Mouse (Mus musculus) liver, embryonic 13.5 days (tissue): Measurements from ENCODE around the gene Nox3. TPM values are rescaled to one million over a fixed set of nuclear protein-coding genes. Genes with fewer than 3 reads are reported as not detected.

ENCODE experiments used
- ATAC-seq: fragments of 200-750 bp; cut with Nextera tagmentation; 2 replicates; pipeline ENCODE4 v1.8.0; 2017; ENCODE audit warnings: low read depth, mild to moderate bottlenecking, moderate number of reproducible peaks, moderate library complexity
- DNase-seq: peaks from one replicate; pipeline ENCODE4 v3.0.0; 2022
- H3K27ac ChIP-seq: fragments of 300-500 bp; sonication (generic); 2 replicates; pipeline ENCODE4 v1.5.1; 2015; ENCODE audit warnings: moderate library complexity, mild to moderate bottlenecking, inconsistent platforms
- H3K27me3 ChIP-seq: fragments of 300-500 bp; sonication (generic); 2 replicates; pipeline ENCODE4 v1.6.1; 2015; ENCODE audit warnings: mild to moderate bottlenecking, inconsistent platforms
- H3K36me3 ChIP-seq: fragments of 300-500 bp; sonication (generic); 2 replicates; pipeline ENCODE4 v1.6.1; 2015; ENCODE audit warnings: mild to moderate bottlenecking, inconsistent platforms
- H3K4me1 ChIP-seq: fragments of 300-500 bp; sonication (generic); replicated peaks from 2 replicates; pipeline ENCODE4 v1.6.1; 2015; ENCODE audit warnings: inconsistent platforms
- H3K4me2 ChIP-seq: fragments of 300-500 bp; sonication (generic); 2 replicates; pipeline ENCODE4 v1.6.1; 2015; ENCODE audit warnings: inconsistent platforms, mild to moderate bottlenecking, moderate library complexity
- H3K4me3 ChIP-seq: fragments of 300-500 bp; sonication (generic); replicated peaks from 2 replicates; pipeline ENCODE4 v1.5.1; 2015; ENCODE audit warnings: mild to moderate bottlenecking, inconsistent platforms
- H3K9ac ChIP-seq: fragments of 300-500 bp; sonication (generic); 2 replicates; pipeline ENCODE4 v1.6.1; 2015; ENCODE audit warnings: mild to moderate bottlenecking, inconsistent platforms
- H3K9me3 ChIP-seq: fragments of 300-500 bp; sonication (generic); replicated peaks from 2 replicates; pipeline ENCODE4 v1.6.1; 2016; ENCODE audit warnings: inconsistent platforms
- WGBS: fragments of 180-500 bp; shearing (Covaris S2); methylation state at CpG from one replicate; pipeline ENCODE4 v1.1.7; 2015; ENCODE audit not compliant: insufficient replicate concordance; 5-methylcytosine and 5-hydroxymethylcytosine counted together
- polyA plus RNA-seq: library from polyadenylated mRNA; unstranded; fragments of >200 nt; fragmentation: Nextera tagmentation; extraction: Ambion mirVana; gene quantifications from 2 replicates; pipeline ENCODE4 v1.2.1, GENCODE M21; 2015

The Nox3 gene
- not detected in 2 replicates for polyA plus RNA-seq

DNA sequence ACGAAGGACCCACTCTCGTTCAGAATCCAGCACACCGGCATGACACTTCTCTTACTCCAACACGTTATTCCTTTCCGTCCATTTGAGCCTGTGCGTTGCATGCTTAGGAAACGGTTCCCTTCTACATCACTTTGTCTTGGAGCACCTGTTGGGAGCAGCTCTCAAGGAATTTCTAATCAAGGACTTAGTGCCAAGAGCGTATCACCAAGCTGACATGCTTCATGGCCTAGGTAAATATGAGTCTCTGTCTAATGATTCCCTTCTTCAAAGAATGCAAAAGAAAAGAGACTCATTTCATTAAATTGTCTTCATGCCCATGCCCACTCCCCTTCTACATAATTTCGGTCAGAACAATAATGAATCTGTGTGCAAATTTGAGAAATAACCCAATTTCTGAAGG is at the start of gene Nox3:
Gene Nox3, minus strand, starts transcription at position 101 of the 400 bp plus-strand sequence.
- Histone ChIP-seq H3K36me3 (no peaks in the 10 kb centered on the region), H3K27me3 (no peaks in the 10 kb centered on the region), H3K4me3 (no peak within 1 kb of the TSS), H3K9ac (no peak within 1 kb of the TSS), H3K27ac (no peak within 1 kb of the TSS), H3K4me1 (no peaks in the 10 kb centered on the region), H3K9me3 (no peaks in the 10 kb centered on the region), H3K4me2 (no peak within 1 kb of the TSS)
- DNase-seq = no peak
- no peak for ATAC-seq
- WGBS = 77% methylated on average over 9 of the region's 9 CpGs

DNA sequence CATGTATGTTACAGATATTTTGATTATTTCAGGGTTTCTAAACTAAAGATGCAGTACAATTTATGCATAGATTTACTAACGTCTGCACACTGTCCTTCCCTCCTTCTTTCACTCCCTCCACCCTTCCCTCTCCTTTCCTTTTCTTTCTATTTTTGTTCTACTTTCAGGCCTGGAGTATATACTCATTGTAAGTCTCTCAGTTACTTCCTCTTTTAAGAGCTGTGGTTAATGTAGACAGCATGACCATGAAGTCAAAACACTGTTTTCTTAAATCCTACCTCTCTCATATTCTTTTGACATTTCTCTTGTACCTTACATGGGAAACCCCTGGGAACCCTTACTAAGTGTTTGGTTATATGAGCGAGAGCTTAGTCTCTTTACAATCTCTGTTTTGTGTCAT is 48.3 kb upstream of the Nox3 start:
- H3K4me2 ChIP-seq = no peak overlapping the region
- H3K4me3 ChIP-seq = no peak overlapping the region
- H3K36me3 ChIP-seq = no peaks in the 10 kb centered on the region
- DNase-seq (no peak), ATAC-seq (no peak)
- H3K27me3 ChIP-seq = no peaks in the 10 kb centered on the region
- H3K4me1 ChIP-seq = no peaks in the 10 kb centered on the region
- WGBS = 30% methylated on average over 2 of the region's 2 CpGs
- H3K9me3 ChIP-seq = no peaks in the 10 kb centered on the region
- no peak overlapping the region for H3K27ac ChIP-seq
- no peak overlapping the region for H3K9ac ChIP-seq

DNA sequence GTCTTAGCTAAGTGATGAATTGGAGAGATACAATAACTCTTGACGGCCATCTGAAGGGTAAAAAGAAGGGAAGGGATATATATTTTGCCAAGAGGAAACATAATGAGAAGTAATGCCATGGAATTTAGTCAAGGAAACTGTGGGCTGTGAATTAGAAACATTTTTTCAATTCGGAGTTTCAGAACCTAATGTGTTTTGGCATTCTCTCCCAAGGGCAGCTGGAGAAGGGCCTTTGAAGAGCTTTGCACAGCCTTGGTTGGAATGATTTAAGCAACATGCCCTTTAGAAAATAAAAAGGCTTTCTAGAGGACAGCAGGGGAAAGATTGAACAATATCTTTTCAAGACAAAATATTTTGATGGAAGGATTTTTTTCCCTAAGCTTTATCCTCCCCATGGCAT is 40.9 kb upstream of the Nox3 start:
- Histone ChIP-seq H3K9ac (no peak overlapping the region), H3K4me1 (no peaks in the 10 kb centered on the region), H3K36me3 (no peaks in the 10 kb centered on the region), H3K27me3 (no peaks in the 10 kb centered on the region), H3K4me3 (no peak overlapping the region), H3K27ac (no peak overlapping the region), H3K4me2 (no peak overlapping the region), H3K9me3 (no peaks in the 10 kb centered on the region)
- ATAC-seq = no peak
- DNase-seq = no peak
- WGBS = 46% methylated on average over 2 of the region's 2 CpGs

DNA sequence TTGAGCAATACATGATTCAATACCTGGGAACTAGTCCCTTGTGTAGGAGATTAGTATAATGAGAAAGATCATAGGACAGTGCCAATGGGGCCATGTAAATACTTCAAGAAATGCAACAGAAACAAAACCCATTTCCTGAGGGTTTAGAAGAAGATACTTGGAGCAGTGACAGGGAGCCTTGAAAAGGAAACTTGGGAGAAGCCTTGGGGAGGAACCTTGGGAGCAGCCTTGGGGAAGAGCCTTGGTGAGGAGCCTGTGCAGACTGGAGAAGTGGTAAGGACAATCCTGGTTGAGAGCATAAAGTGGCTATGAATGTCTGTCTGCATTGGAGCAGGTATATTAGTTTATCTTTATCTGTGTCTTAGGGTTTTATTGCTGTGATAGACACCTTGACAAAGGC is 38.2 kb upstream of the Nox3 start:
- Histone ChIP-seq H3K9ac (no peak overlapping the region), H3K9me3 (no peaks in the 10 kb centered on the region), H3K4me3 (no peak overlapping the region), H3K36me3 (no peaks in the 10 kb centered on the region), H3K27me3 (no peaks in the 10 kb centered on the region), H3K4me1 (no peaks in the 10 kb centered on the region), H3K4me2 (no peak overlapping the region), H3K27ac (no peak overlapping the region)
- ATAC-seq = no peak
- DNase-seq = no peak

DNA sequence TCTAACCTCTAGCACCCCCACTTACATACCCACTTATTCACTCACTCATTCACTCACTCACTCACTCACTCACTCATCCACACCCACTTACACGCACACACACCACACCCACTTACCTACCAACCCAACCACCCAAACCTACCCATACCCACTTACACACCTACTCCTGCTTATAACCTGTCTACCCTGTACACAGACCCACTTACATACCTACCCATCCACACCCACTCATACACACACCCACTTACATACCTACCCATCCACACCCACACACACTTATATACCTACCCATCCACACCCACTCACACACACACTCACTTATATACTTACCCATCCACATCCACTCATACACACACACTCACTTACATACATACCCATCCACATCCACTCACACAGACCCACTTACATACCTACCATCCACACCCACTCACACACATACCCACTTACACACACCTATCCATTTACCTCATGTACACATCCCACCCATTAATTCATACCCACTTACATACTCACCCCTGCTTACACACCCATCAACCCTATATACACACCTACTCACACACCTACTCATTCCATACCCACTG is 9.4 kb upstream of the Nox3 start:
- no peak overlapping the region for H3K4me3 ChIP-seq
- WGBS = 81% methylated on average over 1 of the region's 1 CpGs
- ATAC-seq (no peak), DNase-seq (no peak)
- no peaks in the 10 kb centered on the region for H3K36me3 ChIP-seq
- no peaks in the 10 kb centered on the region for H3K4me1 ChIP-seq
- no peaks in the 10 kb centered on the region for H3K9me3 ChIP-seq
- no peak overlapping the region for H3K9ac ChIP-seq
- no peak overlapping the region for H3K27ac ChIP-seq
- H3K4me2 ChIP-seq = no peak overlapping the region
- H3K27me3 ChIP-seq = no peaks in the 10 kb centered on the region

DNA sequence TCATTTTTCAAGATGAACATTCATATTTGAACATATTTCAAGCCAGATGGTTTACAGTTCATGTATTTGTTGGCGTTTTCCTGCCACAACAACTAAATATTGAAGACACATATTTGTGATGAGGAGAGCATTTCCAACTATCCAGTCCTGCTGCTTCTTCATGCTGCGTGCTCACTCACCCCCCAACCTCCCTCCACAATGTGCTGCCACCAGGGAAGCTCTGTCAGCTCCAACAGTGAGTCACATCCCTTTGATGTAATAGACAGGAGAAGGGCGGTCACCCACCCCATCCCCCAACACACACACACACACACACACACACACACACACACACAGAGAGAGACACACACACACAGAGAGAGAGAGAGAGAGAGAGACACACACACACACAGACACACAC is 6.3 kb upstream of the Nox3 start:
- 24% methylated on average over 3 of the region's 3 CpGs for WGBS
- Histone ChIP-seq H3K9ac (no peak overlapping the region), H3K4me1 (no peaks in the 10 kb centered on the region), H3K27me3 (no peaks in the 10 kb centered on the region), H3K36me3 (no peaks in the 10 kb centered on the region), H3K27ac (no peak overlapping the region), H3K4me3 (no peak overlapping the region), H3K9me3 (no peaks in the 10 kb centered on the region), H3K4me2 (no peak overlapping the region)
- ATAC-seq (no peak), DNase-seq (no peak)

DNA sequence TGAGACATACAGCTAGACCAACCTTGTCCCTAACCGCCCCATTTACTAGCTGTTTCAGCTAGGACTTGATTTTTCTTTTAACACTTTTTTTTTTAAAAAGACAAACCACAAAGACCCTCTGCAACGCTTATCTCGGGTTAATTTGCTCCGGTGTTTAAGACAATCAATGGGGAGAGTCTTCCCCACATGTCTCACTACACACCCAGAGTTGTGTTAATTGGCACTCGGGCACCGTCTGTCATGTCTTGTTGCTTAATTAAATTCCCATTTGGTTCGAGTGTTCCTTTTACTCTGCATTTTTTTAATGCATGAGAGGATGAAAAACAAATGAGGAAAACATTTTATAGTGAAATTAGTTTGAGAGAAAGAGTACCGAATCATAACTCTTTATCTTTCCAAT is 3.2 kb downstream of the Nox3 start:
- DNase-seq (no peak), ATAC-seq (no peak)
- Histone ChIP-seq H3K27ac (no peak overlapping the region), H3K9ac (no peak overlapping the region), H3K9me3 (no peaks in the 10 kb centered on the region), H3K27me3 (no peaks in the 10 kb centered on the region), H3K36me3 (no peaks in the 10 kb centered on the region), H3K4me2 (no peak overlapping the region), H3K4me3 (no peak overlapping the region), H3K4me1 (no peaks in the 10 kb centered on the region)
- 40% methylated on average over 8 of the region's 8 CpGs for WGBS

DNA sequence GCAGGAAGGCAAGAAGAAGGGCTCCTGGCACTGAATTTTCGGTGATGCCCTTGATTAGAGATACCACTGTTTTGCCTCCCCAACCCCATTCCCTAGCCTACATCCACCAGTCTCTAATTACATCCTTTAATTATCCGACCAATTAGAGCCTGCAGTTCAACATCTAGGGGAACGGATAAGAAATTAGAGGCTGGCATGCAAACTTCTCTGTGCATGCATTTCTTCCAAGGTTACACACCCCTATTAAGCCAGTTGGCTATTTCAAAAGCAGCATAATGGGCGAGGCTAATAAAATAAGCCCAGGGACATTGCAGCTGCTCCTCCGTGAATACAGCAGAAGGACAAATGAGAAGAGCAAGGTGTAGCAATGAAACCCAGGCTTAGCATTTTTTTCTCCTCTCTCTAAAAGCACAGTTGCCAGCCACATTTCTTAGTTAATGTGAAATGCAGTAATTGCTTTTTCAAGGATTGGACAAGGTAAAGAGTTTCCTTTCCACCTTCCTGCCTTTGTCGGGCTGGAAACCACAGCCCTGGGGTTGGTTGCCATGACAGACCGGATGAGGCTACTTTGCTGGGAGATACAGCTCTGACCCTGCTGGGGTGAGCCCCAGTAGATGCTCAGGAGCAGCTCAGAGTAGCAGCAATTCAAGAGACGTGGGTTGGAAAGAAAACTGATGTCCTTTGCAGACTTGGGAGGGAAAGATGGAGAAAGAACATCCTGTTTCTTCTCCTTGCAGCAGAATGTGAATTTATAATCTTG is 5.4 kb downstream of the Nox3 start:
- no peaks in the 10 kb centered on the region for H3K4me1 ChIP-seq
- H3K9ac ChIP-seq = no peak overlapping the region
- 33% methylated on average over 8 of the region's 8 CpGs for WGBS

DNA sequence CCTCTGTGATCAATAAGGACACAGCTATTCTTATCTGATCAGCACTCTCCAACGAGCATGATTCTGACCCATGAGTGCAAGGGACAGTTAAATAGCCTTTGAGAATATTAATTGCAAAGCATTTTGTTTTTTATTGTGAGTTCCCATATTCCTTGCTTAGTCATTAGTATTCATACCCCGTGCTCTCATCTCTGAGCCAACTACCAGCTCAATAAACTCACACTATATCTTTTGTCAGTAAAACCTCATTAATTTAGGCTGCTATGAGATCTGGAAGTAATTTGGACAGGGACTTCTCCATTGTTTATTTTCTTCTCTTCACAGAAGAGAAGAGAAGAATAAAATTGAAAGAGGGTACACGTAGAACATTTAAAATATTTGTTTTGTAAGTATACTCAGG is 12.4 kb downstream of the Nox3 start:
- DNase-seq (no peak), ATAC-seq (no peak)
- H3K36me3 ChIP-seq = no peaks in the 10 kb centered on the region
- H3K9me3 ChIP-seq = no peaks in the 10 kb centered on the region
- H3K4me3 ChIP-seq = no peak overlapping the region
- no peak overlapping the region for H3K4me2 ChIP-seq
- H3K4me1 ChIP-seq = no peaks in the 10 kb centered on the region
- H3K27ac ChIP-seq = no peak overlapping the region
- no peaks in the 10 kb centered on the region for H3K27me3 ChIP-seq
- 54% methylated on average over 3 of the region's 3 CpGs for WGBS
- no peak overlapping the region for H3K9ac ChIP-seq

More for the DNA sequence above, 5.4 kb downstream of the Nox3 start:
- Histone ChIP-seq H3K9me3 (no peaks in the 10 kb centered on the region), H3K27me3 (no peaks in the 10 kb centered on the region), H3K27ac (no peak overlapping the region), H3K4me3 (no peak overlapping the region), H3K4me2 (no peak overlapping the region), H3K36me3 (no peaks in the 10 kb centered on the region)
- ATAC-seq (no peak), DNase-seq (no peak)

DNA sequence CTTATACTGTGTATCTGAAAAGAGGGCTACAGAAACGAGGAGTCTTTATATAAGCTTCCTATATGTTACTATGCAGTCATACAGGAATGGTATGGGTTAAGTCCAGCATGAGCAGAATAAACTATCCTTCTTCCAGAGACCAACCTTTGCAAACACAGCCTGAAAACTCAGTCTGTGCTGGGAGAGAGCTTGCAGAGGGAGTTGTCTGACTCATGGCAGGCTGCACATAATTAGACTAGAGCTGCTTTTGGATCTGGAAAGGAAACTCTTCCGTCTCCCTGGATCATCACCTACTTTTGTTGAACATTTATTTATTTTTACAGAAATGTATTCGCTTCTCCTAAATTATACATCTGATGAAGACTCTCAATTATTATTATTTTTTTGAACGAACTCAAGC is 26.8 kb downstream of the Nox3 start:
- H3K9ac ChIP-seq = no peak overlapping the region
- DNase-seq = no peak
- no peaks in the 10 kb centered on the region for H3K4me1 ChIP-seq
- WGBS = 62% methylated on average over 4 of the region's 4 CpGs
- H3K36me3 ChIP-seq = no peaks in the 10 kb centered on the region
- no peak overlapping the region for H3K4me3 ChIP-seq
- H3K9me3 ChIP-seq = no peaks in the 10 kb centered on the region
- H3K4me2 ChIP-seq = no peak overlapping the region
- no peak overlapping the region for H3K27ac ChIP-seq
- H3K27me3 ChIP-seq = no peaks in the 10 kb centered on the region
- ATAC-seq = no peak

DNA sequence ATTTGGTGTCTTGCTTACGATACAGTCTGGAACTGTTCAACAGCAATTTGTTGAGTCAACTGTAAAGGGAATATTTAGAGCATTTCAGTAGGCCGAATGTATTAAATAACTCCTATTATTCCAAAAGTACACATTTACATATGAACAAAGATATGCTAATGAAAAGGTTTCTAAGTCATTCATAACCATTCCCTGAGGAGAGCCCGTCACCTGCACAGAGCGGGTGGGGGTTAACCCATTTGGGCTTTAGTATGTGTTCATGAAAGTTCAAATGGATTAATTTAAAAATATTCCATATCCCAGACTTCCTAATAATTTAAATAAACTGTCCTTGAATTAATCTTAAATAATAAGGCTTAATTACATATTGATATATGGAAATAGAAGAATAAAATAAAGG is 28.8 kb downstream of the Nox3 start:
- ATAC-seq (no peak), DNase-seq (no peak)
- Histone ChIP-seq H3K36me3 (no peaks in the 10 kb centered on the region), H3K4me3 (no peak overlapping the region), H3K4me2 (no peak overlapping the region), H3K4me1 (no peaks in the 10 kb centered on the region), H3K9ac (no peak overlapping the region), H3K9me3 (no peaks in the 10 kb centered on the region), H3K27me3 (no peaks in the 10 kb centered on the region), H3K27ac (no peak overlapping the region)
- WGBS = 73% methylated on average over 4 of the region's 4 CpGs

DNA sequence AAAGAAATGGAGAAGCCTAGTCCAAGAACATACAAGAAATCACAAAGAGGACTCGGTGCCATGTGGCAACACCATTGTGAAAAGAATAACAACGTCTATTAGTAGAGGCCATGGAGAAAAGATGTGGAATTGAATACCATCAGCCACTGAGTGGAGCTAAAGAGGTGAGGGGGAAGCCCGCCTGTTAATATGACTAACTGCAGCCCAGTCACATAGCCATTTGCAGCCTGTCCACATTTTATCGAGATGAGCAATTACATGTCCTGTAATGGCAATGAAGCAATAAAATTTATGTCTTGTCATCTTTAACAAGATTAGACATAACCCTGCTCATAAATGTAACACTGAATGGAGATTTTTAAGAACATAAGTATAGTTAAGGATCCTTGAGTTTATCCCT is 30.7 kb downstream of the Nox3 start:
- WGBS = 54% methylated on average over 4 of the region's 4 CpGs
- Histone ChIP-seq H3K4me1 (no peaks in the 10 kb centered on the region), H3K27ac (no peak overlapping the region), H3K4me3 (no peak overlapping the region), H3K36me3 (no peaks in the 10 kb centered on the region), H3K27me3 (no peaks in the 10 kb centered on the region), H3K4me2 (no peak overlapping the region), H3K9ac (no peak overlapping the region), H3K9me3 (no peaks in the 10 kb centered on the region)
- no peak for ATAC-seq
- DNase-seq = no peak
